Mouse (Mus musculus) myocyte (in vitro differentiated cells): Measurements from ENCODE around the gene Ube2j1.

Experiments used
- MAX ChIP-seq: IDR thresholded peaks from one replicate; pipeline ENCODE4 v1.6.1; 2011; ENCODE audit warnings: low read depth, mild to moderate bottlenecking, control low read depth
- MYOD1 ChIP-seq, 3 experiments: IDR thresholded peaks; one replicate each; pipeline ENCODE4 v1.6.1; 2011; ENCODE audit warnings: control low read depth in 2 of 3, low read depth in 2 of 3, mild to moderate bottlenecking in 2 of 3, moderate library complexity in 1 of 3; ENCODE audit not compliant: insufficient read length in 2 of 3, control insufficient read depth in 1 of 3
- MYOG ChIP-seq, 3 experiments: IDR thresholded peaks; one replicate each; pipeline ENCODE4 v1.6.1; 2011; ENCODE audit warnings: control low read depth in 2 of 3, low read depth in 2 of 3, mild to moderate bottlenecking in 2 of 3; ENCODE audit not compliant: insufficient read length in 2 of 3, control insufficient read depth in 1 of 3, insufficient read depth in 1 of 3
- POLR2A ChIP-seq: IDR thresholded peaks from one replicate; pipeline ENCODE4 v1.6.1; 2011; ENCODE audit warnings: low read depth, mild to moderate bottlenecking, control low read depth, moderate library complexity; ENCODE audit not compliant: insufficient read length
- POLR2AphosphoS2 ChIP-seq: IDR thresholded peaks from one replicate; pipeline ENCODE4 v1.6.1; 2011; ENCODE audit warnings: low read depth, control low read depth; ENCODE audit not compliant: insufficient read length
- TCF12 ChIP-seq: IDR thresholded peaks from one replicate; pipeline ENCODE4 v1.6.1; 2011; ENCODE audit warnings: mild to moderate bottlenecking, control low read depth; ENCODE audit not compliant: poor library complexity, insufficient read depth, severe bottlenecking

GRCm38 (mm10) chr4:32989346-32989745 is 41.9 kb upstream of the Ube2j1 start:
- no peak for TF ChIP-seq POLR2A
- TF ChIP-seq MYOG (IDR thresholded peaks at IDR 0.05; ENCODE audit: control insufficient read depth in 1 of 3, insufficient read depth in 1 of 3, insufficient read length in 2 of 3, low read depth in 2 of 3), result no peak
- no peak for TF ChIP-seq POLR2AphosphoS2
- no peak for TF ChIP-seq MYOD1 (IDR thresholded peaks at IDR 0.05; ENCODE audit: control insufficient read depth in 1 of 3, insufficient read length in 2 of 3, low read depth in 2 of 3)
- TF ChIP-seq TCF12, result no peak
- TF ChIP-seq MAX, result no peak
